Comparison of ENCODE assay signal across 8 mouse cellular contexts in genomic region chr2:132879261-132880044, GRCm38 (mm10). TPM values are rescaled to one million over a fixed set of nuclear protein-coding genes. Genes with fewer than 3 reads are reported as not detected.
DNase-seq lines count a peak whose midpoint lies in the region; ATAC-seq and TF ChIP-seq lines count a peak whose summit lies in the region.

No protein-coding gene starts in this region.

- H3K4me3 ChIP-seq in spleen, adult 2 months (ENCODE audit: extremely low read depth, insufficient read depth, insufficient read length) = peak overlapping the region; percentile 43
- H3K4me3 ChIP-seq in forebrain, embryonic 16.5 days (replicated peaks; ENCODE audit: low read length) = peak overlapping the region; percentile 54
- peak overlapping the region; percentile 54 for H3K4me3 ChIP-seq in intestine, embryonic 16.5 days (ENCODE audit: low read length)
- peak overlapping the region; percentile 93 for H3K4me3 ChIP-seq in megakaryocyte, embryonic 14.5 days (replicated peaks)
- H3K4me3 ChIP-seq in stomach, embryonic 15.5 days (replicated peaks) = peak overlapping the region; percentile 50

- H3K27ac ChIP-seq in spleen, adult 2 months (ENCODE audit: insufficient read depth, low read length) = no peak overlapping the region
- no peak overlapping the region for H3K27ac ChIP-seq in forebrain, embryonic 16.5 days (ENCODE audit: low read length)
- H3K27ac ChIP-seq in intestine, embryonic 16.5 days (ENCODE audit: low read length) = no peak overlapping the region
- no peak overlapping the region for H3K27ac ChIP-seq in stomach, embryonic 15.5 days

- no peaks in the 10 kb centered on the region for H3K36me3 ChIP-seq in spleen, adult 2 months (ENCODE audit: control insufficient read depth, insufficient read depth, low read length)
- H3K36me3 ChIP-seq in forebrain, embryonic 16.5 days (ENCODE audit: control insufficient read depth, insufficient read depth) = no peaks in the 10 kb centered on the region
- no peaks in the 10 kb centered on the region for H3K36me3 ChIP-seq in intestine, embryonic 16.5 days (ENCODE audit: control insufficient read depth, insufficient read depth, low read length)
- no peaks in the 10 kb centered on the region for H3K36me3 ChIP-seq in megakaryocyte, embryonic 14.5 days (replicated peaks; ENCODE audit: low read length)
- no peaks in the 10 kb centered on the region for H3K36me3 ChIP-seq in stomach, embryonic 15.5 days

- peak; percentile 49 for DNase-seq in adrenal gland, postnatal 10 days
- no peak for DNase-seq in adrenal gland, postnatal 4 days (ENCODE audit: low spot score in 2 of 2)
- peak in 1 of 2 experiments; percentile 6 for DNase-seq in spleen, adult 2 months (ENCODE audit: low read depth in 1 of 2, low spot score in 2 of 2)
- no peak for DNase-seq in spleen, postnatal 14 days (ENCODE audit: low spot score in 2 of 2)

- H3K27me3 ChIP-seq in spleen, adult 2 months (ENCODE audit: control insufficient read depth, insufficient read depth, low read length) = 0 out of 2 replicates have a peak, but pooled peaks cover 2% of the 10 kb centered on the region
- H3K27me3 ChIP-seq in forebrain, embryonic 16.5 days (replicated peaks; ENCODE audit: control insufficient read depth, insufficient read depth, low read length) = peaks cover 17% of the 10 kb centered on the region
- peaks cover 17% of the 10 kb centered on the region for H3K27me3 ChIP-seq in intestine, embryonic 16.5 days (replicated peaks; ENCODE audit: control insufficient read depth, insufficient read depth, low read length)
- H3K27me3 ChIP-seq in megakaryocyte, embryonic 14.5 days (replicated peaks) = peaks cover 82% of the 10 kb centered on the region
- peaks cover 30% of the 10 kb centered on the region for H3K27me3 ChIP-seq in stomach, embryonic 15.5 days (replicated peaks)

- peak overlapping the region; percentile 86 for H3K4me2 ChIP-seq in forebrain, embryonic 16.5 days (ENCODE audit: low read length)
- H3K4me2 ChIP-seq in intestine, embryonic 16.5 days (ENCODE audit: low read depth, low read length) = peak overlapping the region; percentile 97
- peak overlapping the region; percentile 98 for H3K4me2 ChIP-seq in stomach, embryonic 15.5 days

- H3K9me3 ChIP-seq in forebrain, embryonic 16.5 days (ENCODE audit: control insufficient read depth, low read length) = no peaks in the 10 kb centered on the region
- no peaks in the 10 kb centered on the region for H3K9me3 ChIP-seq in intestine, embryonic 16.5 days (ENCODE audit: control insufficient read depth, low read length)
- H3K9me3 ChIP-seq in megakaryocyte, embryonic 14.5 days = peaks cover 9% of the 10 kb centered on the region
- H3K9me3 ChIP-seq in stomach, embryonic 15.5 days = no peaks in the 10 kb centered on the region

- TF ChIP-seq POLR2A in spleen, adult 2 months (IDR thresholded peaks at IDR 0.05; ENCODE audit: low read depth, low read length) = no peak

- TF ChIP-seq CTCF in spleen, adult 2 months (IDR thresholded peaks at IDR 0.05; ENCODE audit: extremely low read depth, insufficient read depth, insufficient read length, insufficient replicate concordance) = no peak

- peak overlapping the region; percentile 48 for H3K9ac ChIP-seq in forebrain, embryonic 16.5 days (replicated peaks; ENCODE audit: low read depth, low read length)
- H3K9ac ChIP-seq in intestine, embryonic 16.5 days (ENCODE audit: low read depth, low read length) = peak overlapping the region; percentile 38
- H3K9ac ChIP-seq in stomach, embryonic 15.5 days = no peak overlapping the region

- H3K4me1 ChIP-seq in spleen, adult 2 months (ENCODE audit: control insufficient read depth, insufficient read depth, insufficient read length) = peaks cover 5% of the 10 kb centered on the region
- H3K4me1 ChIP-seq in forebrain, embryonic 16.5 days (replicated peaks; ENCODE audit: control insufficient read depth, insufficient read depth, low read length) = peaks cover 14% of the 10 kb centered on the region
- H3K4me1 ChIP-seq in intestine, embryonic 16.5 days (ENCODE audit: control insufficient read depth, insufficient read depth, low read length) = no peaks in the 10 kb centered on the region
- H3K4me1 ChIP-seq in megakaryocyte, embryonic 14.5 days = peaks cover 45% of the 10 kb centered on the region
- peaks cover 8% of the 10 kb centered on the region for H3K4me1 ChIP-seq in stomach, embryonic 15.5 days

- ATAC-seq in forebrain, embryonic 16.5 days = peak; percentile 89
- ATAC-seq in intestine, embryonic 16.5 days = peak; percentile 87
- ATAC-seq in stomach, embryonic 15.5 days (ENCODE audit: insufficient read depth, low FRiP score, low read depth) = peak; percentile 57

- WGBS in spleen, adult 2 months = under 1% methylated on average over 58 of the region's 58 CpGs
- under 1% methylated on average over 58 of the region's 58 CpGs for WGBS in forebrain, embryonic 16.5 days
- WGBS in intestine, embryonic 16.5 days = under 1% methylated on average over 58 of the region's 58 CpGs
- under 1% methylated on average over 58 of the region's 58 CpGs for WGBS in stomach, embryonic 15.5 days

RNA-seq across cellular contexts. Expression of gene Lrrn4, which starts 1.2 kb away (rescaled TPM):
- total RNA-seq in adrenal gland, postnatal 10 days (2021) = 1 to 10 TPM; 4.3 to 5.5 TPM
- 1 to 10 TPM; 5.3 to 6.3 TPM for total RNA-seq in adrenal gland, postnatal 4 days (2021)
- 2.0 and 2.7 TPM in 2 replicates for polyA plus RNA-seq in spleen, adult 2 months (2012; rRNA removed)
- 0.22 and 0.25 TPM in 2 replicates for polyA plus RNA-seq in forebrain, embryonic 16.5 days (2015; fragmentation: Nextera tagmentation; extraction: Ambion mirVana)
- polyA plus RNA-seq in intestine, embryonic 16.5 days (2015; fragmentation: Nextera tagmentation; extraction: Ambion mirVana) = 7.9 and 10.0 TPM in 2 replicates
- 0.07 TPM in 1 of 2 replicates, not detected in the other for polyA plus RNA-seq in megakaryocyte, embryonic 14.5 days (2012; ENCODE audit: insufficient read depth, low replicate concordance)
- 12.5 and 13.7 TPM in 2 replicates for polyA plus RNA-seq in stomach, embryonic 15.5 days (2015; fragmentation: Nextera tagmentation; extraction: Ambion mirVana)

RNA-seq across cellular contexts. Expression of gene Crls1, which starts 33.0 kb away (rescaled TPM):
- 100 to 1,000 TPM; 109 to 121 TPM for total RNA-seq in adrenal gland, postnatal 10 days (2021)
- 10 to 100 TPM; 45.4 to 51.1 TPM for total RNA-seq in adrenal gland, postnatal 4 days (2021)
- polyA plus RNA-seq in spleen, adult 2 months (2012; rRNA removed) = 10.3 and 20.0 TPM in 2 replicates
- polyA plus RNA-seq in forebrain, embryonic 16.5 days (2015; fragmentation: Nextera tagmentation; extraction: Ambion mirVana) = 7.2 and 9.2 TPM in 2 replicates
- 8.6 and 10.1 TPM in 2 replicates for polyA plus RNA-seq in intestine, embryonic 16.5 days (2015; fragmentation: Nextera tagmentation; extraction: Ambion mirVana)
- 38.6 and 39.3 TPM in 2 replicates for polyA plus RNA-seq in megakaryocyte, embryonic 14.5 days (2012; ENCODE audit: insufficient read depth, low replicate concordance)
- polyA plus RNA-seq in stomach, embryonic 15.5 days (2015; fragmentation: Nextera tagmentation; extraction: Ambion mirVana) = 30.8 and 35.9 TPM in 2 replicates

Comparison
In these comparisons a context has a peak if more than half of its experiments do, and no peak if none do; other contexts are left out.
1. H3K4me3 ChIP-seq: peak in every context shown above with its lines; median percentile 93 in megakaryocyte, embryonic 14.5 days; 54 in forebrain, embryonic 16.5 days; 54 in intestine, embryonic 16.5 days; 50 in stomach, embryonic 15.5 days; 43 in spleen, adult 2 months.